Mouse (Mus musculus): ENCODE measurements around the gene S1pr5. TPM values are rescaled to one million over a fixed set of nuclear protein-coding genes. Genes with fewer than 3 reads are reported as not detected.

Gene S1pr5
- total and polyA plus RNA-seq, 3 experiments = 0.04 to 0.08 TPM; not detected in 1

- TF ChIP-seq BHLHE40 (IDR thresholded peaks at IDR 0.05; ENCODE audit: borderline replicate concordance, low read depth, low read length) (no peak), ZMIZ1 (IDR thresholded peaks at IDR 0.05; ENCODE audit: low read depth, low read length) (no peak), POLR2A (IDR thresholded peaks at IDR 0.05; ENCODE audit: control insufficient read depth in 1 of 2, insufficient read depth in 1 of 2, low read depth in 1 of 2, low read length in 2 of 2, poor library complexity in 1 of 2) (no peak), RCOR1 (IDR thresholded peaks at IDR 0.05; ENCODE audit: low read depth, low read length) (no peak), SIN3A (IDR thresholded peaks at IDR 0.05; ENCODE audit: low read length) (no peak), GABPA (IDR thresholded peaks at IDR 0.05; ENCODE audit: low read depth, low read length) (no peak), POLR2AphosphoS2 (IDR thresholded peaks at IDR 0.05; ENCODE audit: low read length) (no peak), MAFK (IDR thresholded peaks at IDR 0.05; ENCODE audit: borderline replicate concordance, low read depth, low read length) (no peak), ETS1 (IDR thresholded peaks at IDR 0.05; ENCODE audit: low read depth, low read length) (no peak), TAL1 (IDR thresholded peaks at IDR 0.05; ENCODE audit: low read length) (no peak), CTCF (IDR thresholded peaks at IDR 0.05 in 2 of 3, conservative IDR thresholded peaks at IDR 0.05 in 1 of 3; ENCODE audit: control insufficient read depth in 1 of 3, insufficient read depth in 1 of 3, low read depth in 2 of 3, low read length in 3 of 3, poor library complexity in 1 of 3, severe bottlenecking in 1 of 3) (no peak), CHD1 (IDR thresholded peaks at IDR 0.05; ENCODE audit: low read depth, low read length) (no peak), MYC (IDR thresholded peaks at IDR 0.05; ENCODE audit: low read depth, low read length) (no peak), ZNF384 (IDR thresholded peaks at IDR 0.05; ENCODE audit: low read depth, low read length) (no peak), GATA1 (IDR thresholded peaks at IDR 0.05; ENCODE audit: low read depth, low read length) (no peak)
- Histone ChIP-seq H3K79me2 (ENCODE audit: control insufficient read depth, insufficient read depth, low read length, poor library complexity) (no peaks in the 10 kb centered on the region), H3K9me3 (replicated peaks; ENCODE audit: insufficient read depth, low read length) (no peaks in the 10 kb centered on the region), H3K27me3 (ENCODE audit: control insufficient read depth in 1 of 2, insufficient read depth in 2 of 2, low read length in 2 of 2) (no peaks in the 10 kb centered on the region; a peak in 1 of 4 replicates), H3K36me3 (ENCODE audit: control insufficient read depth in 1 of 2, insufficient read depth in 2 of 2, low read length in 2 of 2) (peaks cover 0 to 6% of the 10 kb centered on the region in 2 experiments; a peak in 2 of 4 replicates), H3K4me3 (ENCODE audit: control insufficient read depth in 1 of 2, insufficient read depth in 1 of 2, low read depth in 2 of 2, low read length in 2 of 2) (no peak overlapping the region), H3K9ac (ENCODE audit: control insufficient read depth, low read depth, low read length, poor library complexity, severe bottlenecking) (no peak overlapping the region), H3K27ac (ENCODE audit: control insufficient read depth, low read depth, low read length) (no peak overlapping the region), H3K4me1 (ENCODE audit: control insufficient read depth in 1 of 2, insufficient read depth in 2 of 2, low read length in 2 of 2) (peaks cover 2 to 9% of the 10 kb centered on the region in 2 experiments; a peak in 3 of 4 replicates)
- DNase-seq (ENCODE audit: low read depth, low spot score) = no peak
These were observed 3.7 kb downstream of the S1pr5 start for GRCm38 (mm10) chr9:21244428-21245112.

DNA sequence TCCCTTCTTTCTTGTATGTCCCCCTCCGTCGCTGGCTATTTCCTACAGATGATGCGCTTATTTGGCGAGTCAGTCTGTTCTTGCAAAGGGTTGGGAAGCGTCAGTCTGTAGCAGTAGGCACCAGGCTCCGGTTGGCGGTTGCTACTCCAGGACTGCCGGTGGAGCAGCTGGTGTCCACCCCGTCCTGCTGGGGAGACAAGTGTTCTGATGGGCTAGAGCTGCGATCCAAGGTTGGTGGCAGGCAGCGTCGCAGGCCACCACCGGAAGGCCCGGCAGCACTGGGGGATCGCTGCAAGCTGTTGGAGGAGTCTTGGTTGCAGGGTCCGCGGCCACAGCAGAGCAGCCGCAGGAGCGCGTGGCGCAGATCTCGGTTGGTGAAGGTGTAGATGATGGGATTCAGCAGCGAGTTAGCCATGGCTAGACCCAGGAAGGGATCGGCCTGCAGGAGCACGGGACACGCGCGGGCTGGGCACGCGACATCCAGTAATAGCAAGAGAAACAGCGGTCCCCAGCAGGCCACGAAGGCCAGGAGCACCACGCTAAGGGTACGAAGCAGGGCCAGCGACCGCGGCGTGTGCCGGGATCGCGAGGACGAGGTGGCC, 4.3 kb downstream of the S1pr5 start:
- Histone ChIP-seq H3K79me2 (ENCODE audit: control insufficient read depth, insufficient read depth, low read length, poor library complexity) (peaks cover 5% of the 10 kb centered on the region), H3K9ac (ENCODE audit: control insufficient read depth, low read depth, low read length, poor library complexity, severe bottlenecking) (no peak overlapping the region), H3K4me3 (ENCODE audit: control insufficient read depth in 1 of 2, insufficient read depth in 1 of 2, low read depth in 2 of 2, low read length in 2 of 2) (no peak overlapping the region), H3K4me1 (ENCODE audit: control insufficient read depth in 1 of 2, insufficient read depth in 2 of 2, low read length in 2 of 2) (peaks cover 2 to 12% of the 10 kb centered on the region in 2 experiments; a peak in 3 of 4 replicates), H3K27ac (ENCODE audit: control insufficient read depth, low read depth, low read length) (no peak overlapping the region), H3K36me3 (ENCODE audit: control insufficient read depth in 1 of 2, insufficient read depth in 2 of 2, low read length in 2 of 2) (peaks cover 0 to 6% of the 10 kb centered on the region in 2 experiments; a peak in 2 of 4 replicates), H3K9me3 (replicated peaks; ENCODE audit: insufficient read depth, low read length) (no peaks in the 10 kb centered on the region), H3K27me3 (ENCODE audit: control insufficient read depth in 1 of 2, insufficient read depth in 2 of 2, low read length in 2 of 2) (no peaks in the 10 kb centered on the region; a peak in 1 of 4 replicates)
- 0 out of 2 replicates have a peak, but pooled peaks have one; percentile 5 for TF ChIP-seq ZC3H11A (IDR thresholded peaks at IDR 0.05; ENCODE audit: low read depth, low read length)
- TF ChIP-seq TBP (IDR thresholded peaks at IDR 0.05; ENCODE audit: low read depth, low read length) = no peak
- DNase-seq (ENCODE audit: low read depth, low spot score) = no peak

Data from MEL (cell line).